Mouse (Mus musculus): Measurements from ENCODE around the gene Rimklb. TPM values are rescaled to one million over a fixed set of nuclear protein-coding genes. Genes with fewer than 3 reads are reported as not detected.

The Rimklb gene
- polyA plus RNA-seq, 1 experiment from 2014 or later: 0.99 TPM

GRCm38 (mm10) chr6:122508494-122508893 is 9.9 kb upstream of the Rimklb start:
- WGBS: 62% methylated on average over 8 of the region's 8 CpGs
- DNase-seq (ENCODE audit: low spot score): peak; percentile 32
- no peak overlapping the region for H3K9ac ChIP-seq (replicated peaks; ENCODE audit: low read depth)
- H3K36me3 ChIP-seq (ENCODE audit: insufficient read depth, low read length): no peaks in the 10 kb centered on the region
- TF ChIP-seq CTCF (IDR thresholded peaks at IDR 0.05) (no peak), EP300 (IDR thresholded peaks at IDR 0.05) (peak; percentile 41; the same call in 1 of the 2 replicates)
- no peak overlapping the region for H3K4me3 ChIP-seq (ENCODE audit: low read depth, low read length)
- H3K4me1 ChIP-seq (ENCODE audit: insufficient read depth, low read depth, low read length): no peaks in the 10 kb centered on the region
- peak; percentile 70 for ATAC-seq
- no peaks in the 10 kb centered on the region for H3K9me3 ChIP-seq (ENCODE audit: low read length)
- no peak overlapping the region for H3K27ac ChIP-seq (ENCODE audit: low read length)
- H3K4me2 ChIP-seq (replicated peaks; ENCODE audit: low read depth, low read length): no peak overlapping the region
- no peaks in the 10 kb centered on the region for H3K27me3 ChIP-seq (replicated peaks; ENCODE audit: insufficient read depth, low read length)

DNA sequence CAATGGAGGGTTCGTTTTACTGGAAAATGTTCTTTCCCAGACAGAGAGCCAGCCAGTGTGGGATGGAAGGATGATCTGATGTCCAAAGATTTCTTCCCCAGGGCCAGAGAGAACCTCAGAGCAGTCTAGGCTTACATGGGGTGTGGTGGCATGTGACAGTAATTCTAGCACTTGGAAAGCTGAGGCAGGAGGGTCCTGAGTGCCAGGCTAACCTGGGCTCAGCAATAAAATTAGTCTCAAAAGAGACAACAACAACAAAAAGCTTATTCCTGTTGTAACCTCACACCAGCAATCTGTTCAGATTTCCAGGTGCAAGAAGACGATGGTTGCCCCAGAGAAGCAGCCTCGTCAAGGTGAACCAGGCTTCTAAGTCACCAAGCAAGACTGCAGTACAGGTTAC is 7.0 kb upstream of the Rimklb start, which contains the start of gene Mfap5:
Mfap5 (plus strand) TSS at position 301 of the 400 bp plus-strand sequence.
- TF ChIP-seq CTCF (IDR thresholded peaks at IDR 0.05) (no peak), EP300 (IDR thresholded peaks at IDR 0.05) (no peak)
- H3K4me1 ChIP-seq (ENCODE audit: insufficient read depth, low read depth, low read length): no peaks in the 10 kb centered on the region
- H3K36me3 ChIP-seq (ENCODE audit: insufficient read depth, low read length): no peaks in the 10 kb centered on the region
- no peak within 1 kb of the TSS for H3K4me3 ChIP-seq (ENCODE audit: low read depth, low read length)
- DNase-seq (ENCODE audit: low spot score) (no peak), ATAC-seq (no peak)
- no peak within 1 kb of the TSS for H3K4me2 ChIP-seq (replicated peaks; ENCODE audit: low read depth, low read length)
- 82% methylated on average over 3 of the region's 3 CpGs for whole genome bisulfite sequencing
- no peaks in the 10 kb centered on the region for H3K27me3 ChIP-seq (replicated peaks; ENCODE audit: insufficient read depth, low read length)
- H3K9me3 ChIP-seq (ENCODE audit: low read length): no peaks in the 10 kb centered on the region
- no peak within 1 kb of the TSS for H3K9ac ChIP-seq (replicated peaks; ENCODE audit: low read depth)
- no peak within 1 kb of the TSS for H3K27ac ChIP-seq (ENCODE audit: low read length)

- WGBS: 35% methylated on average over 4 of the region's 4 CpGs
- no peaks in the 10 kb centered on the region for H3K27me3 ChIP-seq (replicated peaks; ENCODE audit: insufficient read depth, low read length)
- TF ChIP-seq CTCF (IDR thresholded peaks at IDR 0.05): no peak
- TF ChIP-seq EP300 (IDR thresholded peaks at IDR 0.05): no peak
- DNase-seq (ENCODE audit: low spot score): no peak
- no peak overlapping the region for H3K4me2 ChIP-seq (replicated peaks; ENCODE audit: low read depth, low read length)
- H3K4me1 ChIP-seq (ENCODE audit: insufficient read depth, low read depth, low read length): no peaks in the 10 kb centered on the region
- no peaks in the 10 kb centered on the region for H3K9me3 ChIP-seq (ENCODE audit: low read length)
- H3K27ac ChIP-seq (ENCODE audit: low read length): no peak overlapping the region
- no peak overlapping the region for H3K9ac ChIP-seq (replicated peaks; ENCODE audit: low read depth)
- ATAC-seq: no peak
- no peaks in the 10 kb centered on the region for H3K36me3 ChIP-seq (ENCODE audit: insufficient read depth, low read length)
- H3K4me3 ChIP-seq (ENCODE audit: low read depth, low read length): no peak overlapping the region
Observed at GRCm38 (mm10) chr6:122505041-122505440, 6.5 kb upstream of the Rimklb start.

DNA sequence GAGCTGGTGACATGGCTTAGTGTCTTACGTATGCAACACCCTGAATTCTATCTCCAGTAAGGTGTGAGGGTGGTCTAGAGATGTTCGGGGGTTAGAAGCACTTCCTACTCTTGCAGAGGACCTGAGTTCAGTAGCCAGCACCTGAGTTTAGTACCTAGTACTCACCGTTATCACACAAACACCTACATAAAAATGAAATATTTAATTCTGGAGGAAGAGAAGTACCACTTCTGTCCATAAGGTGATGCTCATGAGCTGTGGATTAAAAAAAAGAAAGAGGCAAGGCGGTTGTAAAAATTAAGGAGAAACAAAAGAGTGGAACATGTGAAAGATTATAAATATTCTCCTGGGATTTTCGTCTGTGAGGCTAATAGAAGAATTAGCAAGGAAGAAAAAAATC is 2.1 kb downstream of the Rimklb start:
- Histone ChIP-seq H3K4me3 (ENCODE audit: low read depth, low read length) (no peak overlapping the region), H3K9me3 (ENCODE audit: low read length) (no peaks in the 10 kb centered on the region), H3K27ac (ENCODE audit: low read length) (no peak overlapping the region), H3K4me2 (replicated peaks; ENCODE audit: low read depth, low read length) (no peak overlapping the region), H3K36me3 (ENCODE audit: insufficient read depth, low read length) (no peaks in the 10 kb centered on the region), H3K27me3 (replicated peaks; ENCODE audit: insufficient read depth, low read length) (0 out of 2 replicates have a peak, but pooled peaks cover 6% of the 10 kb centered on the region), H3K4me1 (ENCODE audit: insufficient read depth, low read depth, low read length) (no peaks in the 10 kb centered on the region), H3K9ac (replicated peaks; ENCODE audit: low read depth) (no peak overlapping the region)
- TF ChIP-seq EP300 (IDR thresholded peaks at IDR 0.05) (no peak), CTCF (IDR thresholded peaks at IDR 0.05) (peak; percentile 82)
- DNase-seq (ENCODE audit: low spot score): peak; percentile 57
- WGBS: 24% methylated on average over 5 of the region's 5 CpGs
- ATAC-seq: no peak

DNA sequence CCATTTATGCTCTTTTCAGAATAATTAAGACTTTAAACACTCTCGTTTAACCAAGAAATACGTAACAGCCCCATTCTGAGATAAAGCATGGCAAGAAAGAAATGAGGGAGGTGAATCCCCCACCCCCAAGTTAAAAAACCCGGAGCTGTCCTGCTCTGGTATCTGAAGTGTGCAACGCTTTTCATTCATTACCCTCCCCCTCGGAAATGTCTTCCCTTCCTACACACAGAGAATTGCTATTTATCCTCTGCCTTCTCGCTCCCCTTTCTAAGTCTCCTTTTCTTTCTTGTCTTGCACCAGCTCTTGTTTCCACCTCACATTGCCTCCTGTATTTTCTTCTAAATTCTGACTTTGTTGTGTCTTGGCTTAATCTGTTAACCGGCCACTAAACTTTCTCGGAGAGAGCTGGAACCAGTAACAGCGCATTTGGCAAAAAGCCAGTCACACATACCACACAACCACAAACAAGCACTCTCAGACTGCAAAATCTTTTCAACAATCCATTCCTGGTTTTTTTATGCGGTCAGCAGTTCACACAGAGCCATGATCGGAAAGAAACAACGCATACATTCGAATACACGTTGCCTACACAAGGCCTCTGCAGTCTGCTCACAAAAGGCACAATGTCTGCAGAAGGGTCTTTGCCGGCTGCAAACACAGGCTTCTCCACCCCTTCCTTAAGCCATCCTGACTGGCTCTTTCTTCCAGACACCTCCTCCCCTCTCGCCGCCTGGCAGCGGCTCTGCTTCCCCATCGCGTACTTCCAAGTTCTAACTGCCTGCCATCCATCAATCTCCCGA is 3.3 kb downstream of the Rimklb start:
- no peak overlapping the region for H3K4me3 ChIP-seq (ENCODE audit: low read depth, low read length)
- 4% methylated on average over 21 of the region's 21 CpGs for WGBS
- no peak overlapping the region for H3K9ac ChIP-seq (replicated peaks; ENCODE audit: low read depth)
- TF ChIP-seq EP300 (IDR thresholded peaks at IDR 0.05) (0 out of 2 replicates have a peak, but pooled peaks have one; percentile 28), CTCF (IDR thresholded peaks at IDR 0.05) (no peak)
- H3K27me3 ChIP-seq (replicated peaks; ENCODE audit: insufficient read depth, low read length): 0 out of 2 replicates have a peak, but pooled peaks cover 6% of the 10 kb centered on the region
- peak; percentile 84 for DNase-seq (ENCODE audit: low spot score)
- H3K4me2 ChIP-seq (replicated peaks; ENCODE audit: low read depth, low read length): peak overlapping the region; percentile 49
- ATAC-seq: peak; percentile 70
- H3K27ac ChIP-seq (ENCODE audit: low read length): no peak overlapping the region
- H3K36me3 ChIP-seq (ENCODE audit: insufficient read depth, low read length): no peaks in the 10 kb centered on the region
- H3K9me3 ChIP-seq (ENCODE audit: low read length): no peaks in the 10 kb centered on the region
- H3K4me1 ChIP-seq (ENCODE audit: insufficient read depth, low read depth, low read length): no peaks in the 10 kb centered on the region

DNA sequence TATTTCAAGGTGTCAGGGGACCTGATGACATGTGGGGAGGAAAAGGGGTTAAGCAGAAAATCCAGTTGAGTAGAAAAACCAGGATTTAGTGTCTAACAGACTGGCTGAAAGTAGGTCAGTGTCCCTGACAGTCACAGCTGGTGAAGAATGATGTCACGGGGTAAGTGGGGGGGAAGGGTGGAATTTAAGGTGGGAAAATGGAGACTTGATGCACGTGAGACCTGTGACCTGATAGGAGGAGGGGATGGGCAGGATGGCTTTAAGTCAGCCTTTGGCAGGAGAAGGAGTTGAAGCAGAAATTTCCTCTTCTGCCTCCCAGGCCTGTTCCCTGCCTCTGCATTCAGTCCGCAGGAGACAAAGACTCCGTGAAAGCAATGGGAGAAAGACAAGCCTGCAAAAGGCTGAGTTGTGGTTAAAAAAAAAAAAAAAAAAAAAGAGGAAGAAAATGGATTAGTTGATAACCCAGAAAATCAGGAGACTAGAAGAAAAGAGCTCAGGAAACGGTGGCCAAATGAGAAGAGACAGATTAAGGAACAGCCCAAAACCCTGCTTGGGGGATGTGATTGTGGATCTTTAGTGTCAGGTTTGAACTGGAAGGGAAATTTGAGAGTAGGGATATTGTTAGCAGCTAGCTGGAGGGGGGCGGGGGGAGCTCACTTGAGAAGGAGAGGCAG is 4.6 kb downstream of the Rimklb start:
- no peak overlapping the region for H3K4me2 ChIP-seq (replicated peaks; ENCODE audit: low read depth, low read length)
- H3K4me3 ChIP-seq (ENCODE audit: low read depth, low read length): no peak overlapping the region
- no peak overlapping the region for H3K9ac ChIP-seq (replicated peaks; ENCODE audit: low read depth)
- no peak overlapping the region for H3K27ac ChIP-seq (ENCODE audit: low read length)
- H3K9me3 ChIP-seq (ENCODE audit: low read length): no peaks in the 10 kb centered on the region
- H3K4me1 ChIP-seq (ENCODE audit: insufficient read depth, low read depth, low read length): no peaks in the 10 kb centered on the region
- 76% methylated on average over 6 of the region's 6 CpGs for WGBS
- TF ChIP-seq CTCF (IDR thresholded peaks at IDR 0.05) (no peak), EP300 (IDR thresholded peaks at IDR 0.05) (no peak)
- 0 out of 2 replicates have a peak, but pooled peaks cover 6% of the 10 kb centered on the region for H3K27me3 ChIP-seq (replicated peaks; ENCODE audit: insufficient read depth, low read length)
- ATAC-seq (no peak), DNase-seq (ENCODE audit: low spot score) (no peak)
- H3K36me3 ChIP-seq (ENCODE audit: insufficient read depth, low read length): no peaks in the 10 kb centered on the region

Measured in lung, postnatal 0 days (tissue).